Mouse (Mus musculus) inflammation-experienced regulatory T-cells (primary cell): ENCODE measurements around the gene Ccnd2. TPM values are rescaled to one million over a fixed set of nuclear protein-coding genes. Genes with fewer than 3 reads are reported as not detected.

Source experiments
- polyA plus RNA-seq, 2 experiments: library from polyadenylated mRNA; unstranded; fragments of 100-300 nt; shearing (Covaris generic); gene quantifications; one replicate each; pipeline ENCODE4 v1.2.1; 2017

Ccnd2 gene
- 1,000 to 10,000 TPM; 1,085 to 1,259 TPM for polyA plus RNA-seq

DNA sequence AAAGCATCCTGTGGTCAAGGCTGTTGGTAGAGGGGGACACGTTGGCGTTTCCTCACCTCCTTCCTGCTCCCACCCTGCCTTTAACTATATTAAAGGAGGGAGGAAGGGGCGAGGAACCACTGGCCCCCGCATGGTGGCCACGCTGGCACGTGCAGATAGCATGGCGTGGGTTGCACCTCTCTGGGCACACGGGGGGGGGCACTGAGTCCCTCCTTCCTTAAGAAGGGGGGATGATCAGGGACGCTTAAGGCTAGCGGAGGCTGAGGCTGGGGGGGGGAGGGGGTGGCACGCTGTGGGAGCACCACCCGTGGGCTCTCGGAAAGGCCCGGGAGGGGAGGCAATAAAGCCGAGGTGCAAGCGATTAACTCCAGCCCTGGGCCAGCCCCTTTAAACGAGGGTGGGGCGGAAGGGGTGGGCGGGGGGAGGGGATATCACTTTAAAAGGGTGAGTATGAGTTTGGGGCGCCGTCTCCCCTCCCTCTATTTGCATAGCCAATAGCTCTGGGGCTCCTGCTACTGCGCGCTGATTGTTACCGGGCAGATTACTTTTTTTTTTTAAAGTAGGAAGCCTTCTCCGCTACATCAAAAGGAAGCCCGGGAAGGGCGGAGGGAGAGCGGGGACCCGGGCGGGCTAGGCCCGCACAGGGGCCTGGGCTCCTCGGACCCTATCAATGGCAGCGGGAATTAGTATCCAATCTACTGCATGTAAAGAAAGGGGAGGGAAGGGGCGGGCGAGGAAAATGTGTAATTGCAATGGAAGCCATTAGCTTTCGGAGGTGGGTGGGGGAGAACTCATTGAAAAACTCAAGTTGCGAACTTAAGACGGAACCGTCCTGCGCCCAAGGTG is at the start of gene Ccnd2:
TSS of gene Ccnd2 (minus strand) at position 88 of the 846 bp plus-strand sequence.

GRCm38 (mm10) chr6:127109402-127109930 is 42.5 kb downstream of the Ccnd2 start, which contains the start of gene Tigar:
Tigar (minus strand) TSS chr6:127109557.

Other genes starting within 250 kb of the Ccnd2 start
- gene Dyrk4, start 230.4 kb downstream of the Ccnd2 start, polyA plus RNA-seq: under 1 TPM; 0.20 to 0.50 TPM
- gene Rad51ap1, start 212.6 kb downstream of the Ccnd2 start, polyA plus RNA-seq: 10 to 100 TPM in 1 of 2 experiments, 1 to 10 TPM in 1; 2.5 to 11.4 TPM
- 10 to 100 TPM; 13.5 to 20.9 TPM for gene D6Wsu163e, start 212.2 kb downstream of the Ccnd2 start, polyA plus RNA-seq
- not detected for gene Fgf6, start 136.6 kb downstream of the Ccnd2 start, polyA plus RNA-seq
- gene Fgf23, start 79.3 kb downstream of the Ccnd2 start, polyA plus RNA-seq: under 1 TPM in 1 of 2 experiments, not detected in 1; 0.34 TPM
- gene Tigar, start 42.6 kb downstream of the Ccnd2 start, polyA plus RNA-seq: 10 to 100 TPM in 1 of 2 experiments, 1 to 10 TPM in 1; 7.2 to 11.3 TPM